Mouse (Mus musculus): Measurements from ENCODE around the gene Olfr801. TPM values are rescaled to one million over a fixed set of nuclear protein-coding genes. Genes with fewer than 3 reads are reported as not detected.

Olfr801 gene
- polyA plus RNA-seq (2014; fragmentation: Nextera tagmentation; extraction: Ambion mirVana) = not detected in 2 replicates

DNA sequence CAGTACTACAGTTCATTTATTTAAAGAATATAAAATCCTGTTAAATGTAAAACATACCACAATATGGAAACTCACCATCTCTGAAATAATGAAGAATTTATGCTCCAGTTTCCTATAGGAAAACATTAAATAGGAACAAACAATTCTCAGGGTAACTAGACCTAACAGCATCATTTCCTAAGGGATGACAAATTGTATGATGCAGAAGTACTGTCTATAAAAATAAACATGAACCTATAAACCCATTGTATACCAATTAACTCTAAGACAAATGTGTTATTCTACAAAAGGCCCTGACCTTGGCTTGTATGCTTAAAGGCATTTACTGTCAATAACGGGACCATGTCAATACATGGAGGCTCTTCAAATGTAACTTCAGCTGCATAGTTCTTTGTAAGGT lies at the start of gene Olfr801:
Gene Olfr801 (minus strand): TSS at position 101 of the 400 bp plus-strand sequence.
- DNase-seq (ENCODE audit: low spot score, missing footprints) = no peak
- no peaks in the 10 kb centered on the region for H3K9me3 ChIP-seq (ENCODE audit: control insufficient read depth, low read length)
- H3K4me3 ChIP-seq (ENCODE audit: low read depth, low read length) = no peak within 1 kb of the TSS
- H3K4me1 ChIP-seq (ENCODE audit: control insufficient read depth, insufficient read depth, low read length) = no peaks in the 10 kb centered on the region
- no peak for ATAC-seq (ENCODE audit: low FRiP score)
- no peaks in the 10 kb centered on the region for H3K36me3 ChIP-seq (ENCODE audit: control insufficient read depth, insufficient read depth, low read length)
- no peaks in the 10 kb centered on the region for H3K27me3 ChIP-seq (ENCODE audit: control insufficient read depth, insufficient read depth, low read length)
- no peak within 1 kb of the TSS for H3K4me2 ChIP-seq
- no peak within 1 kb of the TSS for H3K9ac ChIP-seq (ENCODE audit: low read length)
- WGBS = 79% methylated on average over 1 of the region's 1 CpGs
- H3K27ac ChIP-seq (ENCODE audit: low read depth, low read length) = no peak within 1 kb of the TSS

DNA sequence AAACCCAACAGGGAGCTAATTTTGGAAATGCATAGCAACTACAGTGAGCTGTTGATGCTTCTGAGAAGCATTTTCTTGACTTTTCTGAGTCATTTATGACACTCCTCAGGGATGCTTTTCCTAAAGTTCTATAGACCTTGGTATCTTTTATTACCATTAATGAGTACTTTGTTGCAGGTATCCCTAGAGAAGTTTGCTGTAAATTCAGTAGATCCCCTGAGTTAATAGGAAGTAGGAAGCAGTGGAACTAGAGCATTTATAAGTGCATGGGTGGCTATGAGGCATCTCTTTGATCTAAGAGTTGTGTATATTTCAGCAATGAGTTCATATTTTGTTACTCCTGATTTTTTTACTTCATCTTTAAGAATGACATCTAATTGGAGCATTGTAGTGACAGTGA lies 29.2 kb upstream of the Olfr801 start, which contains the start of gene Olfr804:
Gene Olfr804 (plus strand): TSS at position 301 of the 400 bp plus-strand sequence.
- no peak for DNase-seq (ENCODE audit: low spot score, missing footprints)
- Histone ChIP-seq H3K9me3 (ENCODE audit: control insufficient read depth, low read length) (no peaks in the 10 kb centered on the region), H3K9ac (ENCODE audit: low read length) (no peak within 1 kb of the TSS), H3K4me3 (ENCODE audit: low read depth, low read length) (no peak within 1 kb of the TSS), H3K36me3 (ENCODE audit: control insufficient read depth, insufficient read depth, low read length) (no peaks in the 10 kb centered on the region), H3K27ac (ENCODE audit: low read depth, low read length) (no peak within 1 kb of the TSS), H3K4me1 (ENCODE audit: control insufficient read depth, insufficient read depth, low read length) (no peaks in the 10 kb centered on the region), H3K27me3 (ENCODE audit: control insufficient read depth, insufficient read depth, low read length) (no peaks in the 10 kb centered on the region), H3K4me2 (no peak within 1 kb of the TSS)
- no peak for ATAC-seq (ENCODE audit: low FRiP score)

- Histone ChIP-seq H3K27ac (ENCODE audit: low read depth, low read length) (no peak within 1 kb of the TSS), H3K4me2 (no peak within 1 kb of the TSS), H3K27me3 (ENCODE audit: control insufficient read depth, insufficient read depth, low read length) (no peaks in the 10 kb centered on the region), H3K9ac (ENCODE audit: low read length) (no peak within 1 kb of the TSS), H3K36me3 (ENCODE audit: control insufficient read depth, insufficient read depth, low read length) (no peaks in the 10 kb centered on the region), H3K4me1 (ENCODE audit: control insufficient read depth, insufficient read depth, low read length) (no peaks in the 10 kb centered on the region), H3K4me3 (ENCODE audit: low read depth, low read length) (no peak within 1 kb of the TSS), H3K9me3 (ENCODE audit: control insufficient read depth, low read length) (no peaks in the 10 kb centered on the region)
- no peak for ATAC-seq (ENCODE audit: low FRiP score)
- DNase-seq (ENCODE audit: low spot score, missing footprints) = no peak
- 71% methylated on average over 2 of the region's 2 CpGs for WGBS
Observed at GRCm38 (mm10) chr10:129694186-129694585, 20.5 kb upstream of the Olfr801 start, which contains the start of gene Olfr803. Gene Olfr803 (minus strand): TSS chr10:129694286.

DNA sequence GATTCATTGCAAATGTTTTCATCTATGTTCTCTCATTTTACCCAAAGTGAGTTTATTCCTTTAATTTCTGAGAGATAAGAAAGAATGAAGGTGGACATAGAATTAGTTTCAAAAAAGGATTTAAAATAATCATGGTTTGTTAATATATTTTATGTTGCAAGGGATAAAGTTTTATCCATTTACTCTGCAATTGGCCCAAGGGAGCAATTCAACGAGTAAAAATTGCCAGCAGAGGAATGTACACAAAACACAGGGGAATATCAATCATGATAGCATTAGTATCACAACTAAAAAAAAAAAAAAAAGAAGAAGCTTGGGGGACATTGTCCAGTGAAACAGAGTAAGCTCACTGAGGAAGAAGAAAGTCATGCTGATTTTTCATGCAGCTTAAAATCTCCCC lies 14.4 kb upstream of the Olfr801 start, which contains the start of gene Olfr802:
Gene Olfr802 (minus strand): TSS at position 101 of the 400 bp plus-strand sequence.
- H3K27ac ChIP-seq (ENCODE audit: low read depth, low read length) = no peak within 1 kb of the TSS
- H3K4me1 ChIP-seq (ENCODE audit: control insufficient read depth, insufficient read depth, low read length) = no peaks in the 10 kb centered on the region
- H3K4me2 ChIP-seq = no peak within 1 kb of the TSS
- H3K27me3 ChIP-seq (ENCODE audit: control insufficient read depth, insufficient read depth, low read length) = no peaks in the 10 kb centered on the region
- H3K9me3 ChIP-seq (ENCODE audit: control insufficient read depth, low read length) = no peaks in the 10 kb centered on the region
- H3K36me3 ChIP-seq (ENCODE audit: control insufficient read depth, insufficient read depth, low read length) = no peaks in the 10 kb centered on the region
- WGBS = 65% methylated on average over 1 of the region's 1 CpGs
- H3K9ac ChIP-seq (ENCODE audit: low read length) = no peak within 1 kb of the TSS
- DNase-seq (ENCODE audit: low spot score, missing footprints) = no peak
- no peak within 1 kb of the TSS for H3K4me3 ChIP-seq (ENCODE audit: low read depth, low read length)
- ATAC-seq (ENCODE audit: low FRiP score) = no peak

DNA sequence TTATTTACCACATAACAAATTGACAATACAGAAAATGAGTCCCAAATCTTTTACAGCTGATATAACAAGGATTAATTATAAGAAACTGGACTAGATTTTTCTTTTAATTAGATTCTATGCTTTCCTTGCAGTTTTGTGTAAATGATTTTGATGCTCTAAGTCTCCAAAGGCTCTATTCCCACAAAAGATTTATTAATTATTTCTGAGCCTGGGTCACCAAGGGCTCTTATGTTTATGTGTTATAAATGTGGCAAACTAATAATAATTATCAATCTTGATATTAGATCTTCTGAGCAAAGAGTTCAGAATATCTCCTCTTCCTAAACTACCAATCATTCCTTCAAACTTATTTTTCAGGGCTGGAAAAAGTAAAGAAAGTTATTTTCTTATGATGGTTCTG lies 16.3 kb downstream of the Olfr801 start, which contains the start of gene Olfr800:
Gene Olfr800 (plus strand): TSS at position 301 of the 400 bp plus-strand sequence.
- Histone ChIP-seq H3K27ac (ENCODE audit: low read depth, low read length) (no peak within 1 kb of the TSS), H3K4me1 (ENCODE audit: control insufficient read depth, insufficient read depth, low read length) (no peaks in the 10 kb centered on the region), H3K4me3 (ENCODE audit: low read depth, low read length) (no peak within 1 kb of the TSS), H3K36me3 (ENCODE audit: control insufficient read depth, insufficient read depth, low read length) (no peaks in the 10 kb centered on the region), H3K27me3 (ENCODE audit: control insufficient read depth, insufficient read depth, low read length) (no peaks in the 10 kb centered on the region), H3K9me3 (ENCODE audit: control insufficient read depth, low read length) (no peaks in the 10 kb centered on the region), H3K4me2 (no peak within 1 kb of the TSS), H3K9ac (ENCODE audit: low read length) (no peak within 1 kb of the TSS)
- ATAC-seq (ENCODE audit: low FRiP score) (no peak), DNase-seq (ENCODE audit: low spot score, missing footprints) (no peak)

DNA sequence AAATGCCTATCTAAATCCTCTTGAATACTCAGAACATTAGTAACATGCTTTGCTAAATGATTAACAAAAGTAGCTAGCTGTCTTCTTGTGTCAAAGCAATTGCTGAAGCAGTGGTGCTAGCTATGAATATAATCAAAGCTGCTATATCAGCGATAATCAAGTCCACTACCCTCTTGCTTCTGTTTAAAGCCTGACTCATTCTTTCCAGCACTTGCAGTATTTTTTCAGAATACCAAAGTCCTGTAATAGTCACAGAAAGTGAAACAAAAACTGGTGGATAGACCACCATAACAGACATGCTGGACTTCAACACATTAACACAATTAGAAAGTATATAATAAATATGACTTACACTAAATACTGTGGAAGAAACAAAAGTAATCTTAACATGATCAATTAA lies 21.9 kb downstream of the Olfr801 start:
- Histone ChIP-seq H3K4me2 (no peak overlapping the region), H3K36me3 (ENCODE audit: control insufficient read depth, insufficient read depth, low read length) (no peaks in the 10 kb centered on the region), H3K27ac (ENCODE audit: low read depth, low read length) (no peak overlapping the region), H3K9ac (ENCODE audit: low read length) (no peak overlapping the region), H3K4me3 (ENCODE audit: low read depth, low read length) (no peak overlapping the region), H3K4me1 (ENCODE audit: control insufficient read depth, insufficient read depth, low read length) (no peaks in the 10 kb centered on the region), H3K9me3 (ENCODE audit: control insufficient read depth, low read length) (no peaks in the 10 kb centered on the region), H3K27me3 (ENCODE audit: control insufficient read depth, insufficient read depth, low read length) (no peaks in the 10 kb centered on the region)
- WGBS = 84% methylated on average over 1 of the region's 1 CpGs
- no peak for DNase-seq (ENCODE audit: low spot score, missing footprints)
- no peak for ATAC-seq (ENCODE audit: low FRiP score)

DNA sequence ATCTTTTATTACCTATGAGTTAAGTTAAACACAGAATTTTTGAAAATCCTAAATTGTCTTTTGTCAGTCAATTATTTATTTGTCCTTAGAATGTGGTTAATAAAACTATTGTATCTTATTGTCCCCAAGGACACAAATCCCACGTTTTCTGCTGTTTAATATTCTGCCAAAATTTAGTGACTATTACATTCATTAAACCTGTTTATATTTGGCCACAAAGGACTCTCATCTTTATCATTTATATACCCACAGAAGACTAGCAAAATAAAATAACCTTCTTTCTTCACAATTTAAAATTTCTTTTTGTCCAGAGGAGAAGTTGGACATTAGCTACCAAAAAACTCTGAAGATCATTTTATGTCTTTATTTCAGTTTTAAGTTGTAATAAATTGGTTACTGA lies 36.5 kb downstream of the Olfr801 start, which contains the start of gene Olfr799:
Gene Olfr799 (plus strand): TSS at position 301 of the 400 bp plus-strand sequence.
- Histone ChIP-seq H3K9ac (ENCODE audit: low read length) (no peak within 1 kb of the TSS), H3K4me1 (ENCODE audit: control insufficient read depth, insufficient read depth, low read length) (no peaks in the 10 kb centered on the region), H3K4me3 (ENCODE audit: low read depth, low read length) (no peak within 1 kb of the TSS), H3K36me3 (ENCODE audit: control insufficient read depth, insufficient read depth, low read length) (no peaks in the 10 kb centered on the region), H3K9me3 (ENCODE audit: control insufficient read depth, low read length) (no peaks in the 10 kb centered on the region), H3K27me3 (ENCODE audit: control insufficient read depth, insufficient read depth, low read length) (no peaks in the 10 kb centered on the region), H3K27ac (ENCODE audit: low read depth, low read length) (no peak within 1 kb of the TSS), H3K4me2 (no peak within 1 kb of the TSS)
- ATAC-seq (ENCODE audit: low FRiP score) = no peak
- DNase-seq (ENCODE audit: low spot score, missing footprints) = no peak
- WGBS = 34% methylated on average over 1 of the region's 1 CpGs

DNA sequence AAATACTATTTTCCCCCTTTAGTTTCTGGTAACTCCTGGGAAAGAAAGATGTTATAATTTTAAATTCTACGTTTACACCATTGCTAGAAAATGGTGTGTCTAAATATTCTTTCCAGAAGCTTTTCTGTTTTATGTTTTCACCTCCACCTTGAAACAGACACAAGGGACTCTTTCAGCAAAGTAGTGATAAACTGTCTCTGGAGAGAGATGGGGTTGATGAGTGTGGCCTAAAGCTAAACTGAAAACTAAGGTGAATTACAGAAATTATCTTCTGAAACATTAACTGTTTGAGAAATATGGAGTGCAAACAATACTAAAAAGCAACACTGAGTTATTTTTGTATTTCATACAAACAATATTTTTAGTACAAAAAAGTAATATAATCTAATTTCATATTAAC lies 45.8 kb downstream of the Olfr801 start, which contains the start of gene Olfr798:
Gene Olfr798 (minus strand): TSS at position 101 of the 400 bp plus-strand sequence.
- H3K27ac ChIP-seq (ENCODE audit: low read depth, low read length) = no peak within 1 kb of the TSS
- no peak within 1 kb of the TSS for H3K4me3 ChIP-seq (ENCODE audit: low read depth, low read length)
- ATAC-seq (ENCODE audit: low FRiP score) (no peak), DNase-seq (ENCODE audit: low spot score, missing footprints) (no peak)
- no peaks in the 10 kb centered on the region for H3K36me3 ChIP-seq (ENCODE audit: control insufficient read depth, insufficient read depth, low read length)
- no peaks in the 10 kb centered on the region for H3K9me3 ChIP-seq (ENCODE audit: control insufficient read depth, low read length)
- no peaks in the 10 kb centered on the region for H3K27me3 ChIP-seq (ENCODE audit: control insufficient read depth, insufficient read depth, low read length)
- WGBS = 78% methylated on average over 1 of the region's 1 CpGs
- no peaks in the 10 kb centered on the region for H3K4me1 ChIP-seq (ENCODE audit: control insufficient read depth, insufficient read depth, low read length)
- H3K9ac ChIP-seq (ENCODE audit: low read length) = no peak within 1 kb of the TSS
- no peak within 1 kb of the TSS for H3K4me2 ChIP-seq

DNA sequence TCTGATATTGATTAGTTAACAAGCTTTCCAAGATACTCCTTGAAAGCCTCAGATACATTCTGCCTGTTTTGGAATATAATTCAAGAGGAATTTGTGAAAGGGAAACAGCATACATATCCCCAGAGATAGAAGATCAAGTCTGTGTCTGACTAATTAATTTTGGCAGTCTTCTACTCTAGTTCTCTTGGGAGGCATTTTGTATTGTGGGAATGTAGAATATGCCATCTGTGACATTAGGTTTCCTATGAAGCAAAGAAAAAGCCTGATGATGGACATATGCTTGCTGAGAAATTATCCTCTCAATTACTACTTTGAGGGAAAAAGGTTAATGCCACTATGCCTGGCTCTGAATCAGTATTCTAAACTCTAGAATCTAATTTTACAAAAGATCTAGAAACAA lies 50.4 kb downstream of the Olfr801 start:
- ATAC-seq (ENCODE audit: low FRiP score) (no peak), DNase-seq (ENCODE audit: low spot score, missing footprints) (no peak)
- Histone ChIP-seq H3K4me1 (ENCODE audit: control insufficient read depth, insufficient read depth, low read length) (no peaks in the 10 kb centered on the region), H3K9me3 (ENCODE audit: control insufficient read depth, low read length) (no peaks in the 10 kb centered on the region), H3K27me3 (ENCODE audit: control insufficient read depth, insufficient read depth, low read length) (no peaks in the 10 kb centered on the region), H3K4me2 (no peak overlapping the region), H3K9ac (ENCODE audit: low read length) (no peak overlapping the region), H3K27ac (ENCODE audit: low read depth, low read length) (no peak overlapping the region), H3K4me3 (ENCODE audit: low read depth, low read length) (no peak overlapping the region), H3K36me3 (ENCODE audit: control insufficient read depth, insufficient read depth, low read length) (no peaks in the 10 kb centered on the region)

Data from midbrain, embryonic 11.5 days (tissue).